10 mouse cellular contexts compared by ENCODE assay signal in genomic region chr9:71358961-71359360, GRCm38 (mm10).
A peak's percentile ranks its signal among the peaks of the same experiment; 100 is the strongest.
DNase-seq lines count a peak whose midpoint lies in the region; ATAC-seq and TF ChIP-seq lines count a peak whose summit lies in the region.
"Had no signal": no experiment of that assay in that cellular context is flagged by ENCODE, and none has a peak within 500 bp of the region (broad histone marks: within the 10 kb centered on the region; RNA-seq: fewer than 3 reads in every experiment).

No protein-coding gene starts in this region.

- H3K27me3 ChIP-seq in heart, adult 2 months (ENCODE audit: control insufficient read depth, insufficient read depth, low read length): no peaks in the 10 kb centered on the region
- H3K27me3 ChIP-seq in heart, embryonic 12.5 days (replicated peaks): no peaks in the 10 kb centered on the region
- H3K27me3 ChIP-seq in thymus, adult 2 months (ENCODE audit: control insufficient read depth, insufficient read depth, low read length): no peaks in the 10 kb centered on the region

- 21% methylated on average over 4 of the region's 4 CpGs for WGBS in heart, adult 2 months
- WGBS in heart, embryonic 12.5 days: 26% methylated on average over 4 of the region's 4 CpGs
- 44% methylated on average over 4 of the region's 4 CpGs for WGBS in thymus, adult 2 months

- TF ChIP-seq CTCF in heart, adult 2 months (IDR thresholded peaks at IDR 0.05): peak; percentile 95; the same call in 1 of the 2 replicates
- TF ChIP-seq CTCF in thymus, adult 2 months (IDR thresholded peaks at IDR 0.05; ENCODE audit: borderline replicate concordance, control insufficient read depth, extremely low read depth, insufficient read depth, low read length, poor library complexity): no peak

- ATAC-seq in heart, embryonic 12.5 days (ENCODE audit: insufficient number of reproducible peaks, low FRiP score): no peak

- H3K4me1 ChIP-seq in heart, adult 2 months (ENCODE audit: control insufficient read depth, insufficient read depth, low read length): no peaks in the 10 kb centered on the region
- H3K4me1 ChIP-seq in heart, embryonic 12.5 days (replicated peaks): peaks cover 7% of the 10 kb centered on the region
- no peaks in the 10 kb centered on the region for H3K4me1 ChIP-seq in thymus, adult 2 months (replicated peaks; ENCODE audit: control insufficient read depth, insufficient read depth, low read length)
- H3K4me1 ChIP-seq: limb, embryonic 15.5 days had no signal

- TF ChIP-seq EP300 in heart, adult 2 months (IDR thresholded peaks at IDR 0.05; ENCODE audit: insufficient read depth, low read depth, low read length): no peak

- H3K36me3 ChIP-seq in heart, adult 2 months (ENCODE audit: control insufficient read depth, insufficient read depth, low read length): no peaks in the 10 kb centered on the region
- H3K36me3 ChIP-seq in heart, embryonic 12.5 days: no peaks in the 10 kb centered on the region
- H3K36me3 ChIP-seq in thymus, adult 2 months (ENCODE audit: control insufficient read depth, insufficient read depth, low read length): no peaks in the 10 kb centered on the region
- H3K36me3 ChIP-seq: limb, embryonic 15.5 days had no signal

- H3K4me2 ChIP-seq in heart, embryonic 12.5 days: no peak overlapping the region
- H3K4me2 ChIP-seq: limb, embryonic 15.5 days had no signal

- no peak overlapping the region for H3K9ac ChIP-seq in heart, adult 2 months (ENCODE audit: low read depth, low read length)
- no peak overlapping the region for H3K9ac ChIP-seq in heart, embryonic 12.5 days
- H3K9ac ChIP-seq: limb, embryonic 15.5 days had no signal

- no peak overlapping the region for H3K27ac ChIP-seq in heart, adult 2 months
- H3K27ac ChIP-seq in heart, embryonic 12.5 days (ENCODE audit: poor library complexity, severe bottlenecking): no peak overlapping the region
- no peak overlapping the region for H3K27ac ChIP-seq in thymus, adult 2 months (ENCODE audit: control insufficient read depth, insufficient read depth, low read length)
- H3K27ac ChIP-seq: limb, embryonic 15.5 days had no signal

- intact Hi-C loops in heart, adult 2 months (cut with DNase I): loop anchor here (5.0 to 10.0 kb wide), 3 partner anchors 86 to 258 kb away; partner anchors contain the start of gene Aldh1a2

- TF ChIP-seq POLR2A in heart, adult 2 months (IDR thresholded peaks at IDR 0.05; ENCODE audit: insufficient read depth, low read depth, low read length): no peak
- TF ChIP-seq POLR2A in thymus, adult 2 months (IDR thresholded peaks at IDR 0.05; ENCODE audit: control insufficient read depth, extremely low read depth, insufficient read depth, low read length, poor library complexity): no peak

- no peaks in the 10 kb centered on the region for H3K79me2 ChIP-seq in heart, adult 2 months (replicated peaks; ENCODE audit: control insufficient read depth, insufficient read depth, low read length)

- H3K9me3 ChIP-seq in heart, embryonic 12.5 days (replicated peaks): no peaks in the 10 kb centered on the region
- H3K9me3 ChIP-seq: limb, embryonic 15.5 days had no signal

- no peak overlapping the region for H3K4me3 ChIP-seq in heart, adult 2 months
- H3K4me3 ChIP-seq in heart, embryonic 12.5 days: no peak overlapping the region
- no peak overlapping the region for H3K4me3 ChIP-seq in thymus, adult 2 months (ENCODE audit: control insufficient read depth, insufficient read depth, low read length)
- H3K4me3 ChIP-seq: erythroblast, embryonic 14.5 days; limb, embryonic 15.5 days had no signal

- DNase-seq in heart, adult 2 months: no peak
- peak; percentile 11 for DNase-seq in thymus, adult 2 months
- no peak for DNase-seq in thymus, postnatal 36 days
- peak; percentile 16 for DNase-seq in c-Kit-negative CD71-positive TER-119-positive erythroid progenitor cells, embryonic 14.5 days (ENCODE audit: low read depth, low spot score)
- peak; percentile 6 for DNase-seq in layer of hippocampus, adult 9-11 months
- DNase-seq in urinary bladder, postnatal 10 days (ENCODE audit: low spot score): no peak
- DNase-seq in spleen, postnatal 4 days (ENCODE audit: low spot score in 2 of 2): no peak

Comparison
In these comparisons a context has a peak if more than half of its experiments do, and no peak if none do; other contexts are left out.
1. DNase-seq: peak in thymus, adult 2 months (single experiment), c-Kit-negative CD71-positive TER-119-positive erythroid progenitor cells, embryonic 14.5 days (single experiment) and layer of hippocampus, adult 9-11 months (single experiment); none in heart, adult 2 months (0 of 2), thymus, postnatal 36 days (0 of 2), urinary bladder, postnatal 10 days (single experiment) and spleen, postnatal 4 days (0 of 2).